ENCODE assay signal across 11 mouse cellular contexts in the genomic region with DNA sequence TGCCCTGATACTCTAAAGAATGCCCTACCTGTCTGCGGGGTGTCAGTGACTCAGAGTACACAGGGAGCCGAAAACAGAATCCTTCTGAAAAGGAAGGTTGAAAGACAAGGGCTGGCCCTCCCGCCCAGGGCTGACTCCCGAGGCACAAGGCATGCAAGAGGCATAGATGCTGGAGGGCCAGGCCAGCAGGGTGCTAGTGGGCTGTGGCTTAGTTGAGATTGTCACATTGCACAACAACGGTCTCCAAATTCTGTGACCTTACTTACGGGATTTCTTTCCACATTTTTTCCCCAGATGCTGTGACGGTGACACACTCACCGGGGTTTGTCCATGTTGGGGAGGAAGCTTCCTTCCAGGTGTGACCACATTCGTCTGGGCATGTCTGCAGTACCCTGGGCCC. TPM values are rescaled to one million over a fixed set of nuclear protein-coding genes. Genes with fewer than 3 reads are reported as not detected.
A peak's percentile ranks its signal among the peaks of the same experiment; 100 is the strongest.
DNase-seq lines count a peak whose midpoint lies in the region; ATAC-seq lines count a peak whose summit lies in the region.
"Had no signal": no experiment of that assay in that cellular context is flagged by ENCODE, and none has a peak within 500 bp of the region (broad histone marks: within the 10 kb centered on the region; RNA-seq: fewer than 3 reads in every experiment).

No protein-coding gene starts in this region.

- no peaks in the 10 kb centered on the region for H3K27me3 ChIP-seq in heart, embryonic 12.5 days (replicated peaks)
- H3K27me3 ChIP-seq in liver, embryonic 13.5 days: no peaks in the 10 kb centered on the region
- no peaks in the 10 kb centered on the region for H3K27me3 ChIP-seq in embryonic facial prominence, embryonic 13.5 days
- no peaks in the 10 kb centered on the region for H3K27me3 ChIP-seq in limb, embryonic 15.5 days

- H3K36me3 ChIP-seq in heart, embryonic 12.5 days: peaks cover 18% of the 10 kb centered on the region; the same call in 1 of the 2 replicates
- H3K36me3 ChIP-seq in liver, embryonic 13.5 days: peaks cover 23% of the 10 kb centered on the region
- H3K36me3 ChIP-seq in embryonic facial prominence, embryonic 13.5 days: peaks cover 15% of the 10 kb centered on the region
- peaks cover 15% of the 10 kb centered on the region; the same call in 1 of the 2 replicates for H3K36me3 ChIP-seq in limb, embryonic 15.5 days

- intact Hi-C loops in left cerebral cortex, postnatal 14 days (cut with DNase I): loop anchor here (5.0 kb wide), 1 partner anchor 35 kb away; a partner anchor contains a TSS

- H3K4me2 ChIP-seq in heart, embryonic 12.5 days: no peak overlapping the region
- H3K4me2 ChIP-seq in liver, embryonic 13.5 days: no peak overlapping the region
- 0 out of 2 replicates have a peak overlapping the region, but pooled peaks have one; percentile 5 for H3K4me2 ChIP-seq in embryonic facial prominence, embryonic 13.5 days
- H3K4me2 ChIP-seq in limb, embryonic 15.5 days: no peak overlapping the region

- peak overlapping the region; percentile 77 for H3K27ac ChIP-seq in heart, embryonic 12.5 days (ENCODE audit: poor library complexity, severe bottlenecking)
- peak overlapping the region; percentile 99 for H3K27ac ChIP-seq in liver, embryonic 13.5 days
- H3K27ac ChIP-seq in embryonic facial prominence, embryonic 13.5 days: peak overlapping the region; percentile 77
- peak overlapping the region; percentile 43 for H3K27ac ChIP-seq in limb, embryonic 15.5 days

- ATAC-seq in heart, embryonic 12.5 days (ENCODE audit: insufficient number of reproducible peaks, low FRiP score): no peak
- ATAC-seq in liver, embryonic 13.5 days (ENCODE audit: low read depth): no peak
- ATAC-seq in embryonic facial prominence, embryonic 13.5 days (ENCODE audit: insufficient number of reproducible peaks, insufficient read depth, low FRiP score, low TSS enrichment, low read depth): no peak
- no peak for ATAC-seq in limb, embryonic 15.5 days (ENCODE audit: insufficient number of reproducible peaks, low FRiP score, low TSS enrichment, low read depth)
- no peak for ATAC-seq in CD4-positive, CD25-positive, alpha-beta regulatory T cell, adult 4 months
- ATAC-seq: forebrain, embryonic 14.5 days; intestine, embryonic 16.5 days had no signal

- DNase-seq in heart, adult 8-10 months (ENCODE audit: low spot score): no peak
- no peak for DNase-seq in liver, embryonic 13.5 days
- DNase-seq in liver: no peak
- DNase-seq in left cerebral cortex, postnatal 14 days (ENCODE audit: low spot score in 2 of 2): no peak
- DNase-seq: right cerebral cortex, postnatal 4 days had no signal

- 68% methylated on average over 9 of the region's 9 CpGs for WGBS in heart, embryonic 12.5 days
- WGBS in liver, embryonic 13.5 days (ENCODE audit: insufficient replicate concordance): 79% methylated on average over 9 of the region's 9 CpGs
- 58% methylated on average over 9 of the region's 9 CpGs for WGBS in embryonic facial prominence, embryonic 13.5 days
- WGBS in limb, embryonic 15.5 days: 66% methylated on average over 9 of the region's 9 CpGs

- H3K4me3 ChIP-seq in heart, embryonic 12.5 days: no peak overlapping the region
- no peak overlapping the region for H3K4me3 ChIP-seq in liver, embryonic 13.5 days (replicated peaks)
- H3K4me3 ChIP-seq in embryonic facial prominence, embryonic 13.5 days: no peak overlapping the region
- no peak overlapping the region for H3K4me3 ChIP-seq in limb, embryonic 15.5 days

- no peaks in the 10 kb centered on the region for H3K9me3 ChIP-seq in heart, embryonic 12.5 days (replicated peaks)
- no peaks in the 10 kb centered on the region for H3K9me3 ChIP-seq in liver, embryonic 13.5 days (replicated peaks)
- H3K9me3 ChIP-seq in embryonic facial prominence, embryonic 13.5 days: no peaks in the 10 kb centered on the region
- H3K9me3 ChIP-seq in limb, embryonic 15.5 days: no peaks in the 10 kb centered on the region

- H3K9ac ChIP-seq in heart, embryonic 12.5 days: 0 out of 2 replicates have a peak overlapping the region, but pooled peaks have one; percentile 25
- H3K9ac ChIP-seq in liver, embryonic 13.5 days: 0 out of 2 replicates have a peak overlapping the region, but pooled peaks have one; percentile 2
- H3K9ac ChIP-seq in embryonic facial prominence, embryonic 13.5 days: no peak overlapping the region
- H3K9ac ChIP-seq in limb, embryonic 15.5 days: no peak overlapping the region

- peaks cover 70% of the 10 kb centered on the region for H3K4me1 ChIP-seq in heart, embryonic 12.5 days (replicated peaks)
- H3K4me1 ChIP-seq in liver, embryonic 13.5 days (replicated peaks): peaks cover 76% of the 10 kb centered on the region
- peaks cover 62% of the 10 kb centered on the region for H3K4me1 ChIP-seq in embryonic facial prominence, embryonic 13.5 days
- H3K4me1 ChIP-seq in limb, embryonic 15.5 days: peaks cover 56% of the 10 kb centered on the region

RNA-seq across cellular contexts. Expression of a gene that starts 11.7 kb away (rescaled TPM):
- 52.4 and 52.5 TPM in 2 replicates for polyA plus RNA-seq in heart, embryonic 12.5 days (2016; fragmentation: Nextera tagmentation; extraction: Ambion mirVana)
- total RNA-seq in heart, adult 8-10 months (2022): 100 to 1,000 TPM in 2 of 4 experiments, 10 to 100 TPM in 2; 96.2 to 103 (median 100) TPM
- 8.2 and 10.9 TPM in 2 replicates for polyA plus RNA-seq in liver, embryonic 13.5 days (2015; fragmentation: Nextera tagmentation; extraction: Ambion mirVana)
- 24.8 and 24.9 TPM in 2 replicates for polyA plus RNA-seq in embryonic facial prominence, embryonic 13.5 days (2015; fragmentation: Nextera tagmentation; extraction: Ambion mirVana)
- 23.6 and 28.1 TPM in 2 replicates for polyA plus RNA-seq in limb, embryonic 15.5 days (2015; fragmentation: Nextera tagmentation; extraction: Ambion mirVana)
- total RNA-seq in left cerebral cortex, postnatal 14 days (2021): 10 to 100 TPM; 48.1 to 51.4 TPM
- polyA plus RNA-seq in CD4-positive, CD25-positive, alpha-beta regulatory T cell, adult 4 months (2017; shearing (Covaris generic)): 10 to 100 TPM in 1 of 2 experiments, 1 to 10 TPM in 1; 8.5 to 17.5 TPM

RNA-seq across cellular contexts. Expression of a gene that starts 36.5 kb away (rescaled TPM):
- polyA plus RNA-seq in heart, embryonic 12.5 days (2016; fragmentation: Nextera tagmentation; extraction: Ambion mirVana): 23.5 and 25.3 TPM in 2 replicates
- total RNA-seq in heart, adult 8-10 months (2022): 10 to 100 TPM; 40.3 to 48.2 (median 44.7) TPM
- polyA plus RNA-seq in liver, embryonic 13.5 days (2015; fragmentation: Nextera tagmentation; extraction: Ambion mirVana): 5.7 and 6.0 TPM in 2 replicates
- 16.1 and 17.3 TPM in 2 replicates for polyA plus RNA-seq in embryonic facial prominence, embryonic 13.5 days (2015; fragmentation: Nextera tagmentation; extraction: Ambion mirVana)
- polyA plus RNA-seq in limb, embryonic 15.5 days (2015; fragmentation: Nextera tagmentation; extraction: Ambion mirVana): 16.5 and 17.9 TPM in 2 replicates
- 10 to 100 TPM; 18.7 to 21.3 TPM for total RNA-seq in left cerebral cortex, postnatal 14 days (2021)
- under 1 TPM; 0.69 to 0.85 TPM for polyA plus RNA-seq in CD4-positive, CD25-positive, alpha-beta regulatory T cell, adult 4 months (2017; shearing (Covaris generic))

RNA-seq across cellular contexts. Expression of a gene that starts 37.6 kb away (rescaled TPM):
- polyA plus RNA-seq in heart, embryonic 12.5 days (2016; fragmentation: Nextera tagmentation; extraction: Ambion mirVana): 23.0 and 29.2 TPM in 2 replicates
- total RNA-seq in heart, adult 8-10 months (2022): 1 to 10 TPM; 6.9 to 8.8 (median 7.5) TPM
- polyA plus RNA-seq in liver, embryonic 13.5 days (2015; fragmentation: Nextera tagmentation; extraction: Ambion mirVana): 19.3 and 20.1 TPM in 2 replicates
- 31.3 and 34.6 TPM in 2 replicates for polyA plus RNA-seq in embryonic facial prominence, embryonic 13.5 days (2015; fragmentation: Nextera tagmentation; extraction: Ambion mirVana)
- polyA plus RNA-seq in limb, embryonic 15.5 days (2015; fragmentation: Nextera tagmentation; extraction: Ambion mirVana): 29.5 and 31.3 TPM in 2 replicates
- 10 to 100 TPM; 12.7 to 15.3 TPM for total RNA-seq in left cerebral cortex, postnatal 14 days (2021)
- 10 to 100 TPM; 11.0 to 16.2 TPM for polyA plus RNA-seq in CD4-positive, CD25-positive, alpha-beta regulatory T cell, adult 4 months (2017; shearing (Covaris generic))

RNA-seq across cellular contexts. Expression of a gene that starts 46.9 kb away (rescaled TPM):
- polyA plus RNA-seq in heart, embryonic 12.5 days (2016; fragmentation: Nextera tagmentation; extraction: Ambion mirVana): 22.5 and 25.8 TPM in 2 replicates
- total RNA-seq in heart, adult 8-10 months (2022): 10 to 100 TPM; 15.7 to 31.8 (median 20.3) TPM
- polyA plus RNA-seq in liver, embryonic 13.5 days (2015; fragmentation: Nextera tagmentation; extraction: Ambion mirVana): 9.8 and 10.2 TPM in 2 replicates
- 8.1 and 9.5 TPM in 2 replicates for polyA plus RNA-seq in embryonic facial prominence, embryonic 13.5 days (2015; fragmentation: Nextera tagmentation; extraction: Ambion mirVana)
- polyA plus RNA-seq in limb, embryonic 15.5 days (2015; fragmentation: Nextera tagmentation; extraction: Ambion mirVana): 22.4 and 23.1 TPM in 2 replicates
- 1 to 10 TPM; 2.8 to 3.4 TPM for total RNA-seq in left cerebral cortex, postnatal 14 days (2021)
- polyA plus RNA-seq in CD4-positive, CD25-positive, alpha-beta regulatory T cell, adult 4 months (2017; shearing (Covaris generic)): 10 to 100 TPM in 1 of 2 experiments, 1 to 10 TPM in 1; 7.9 to 11.1 TPM

Comparison
In these comparisons a context has a peak if more than half of its experiments do, and no peak if none do; other contexts are left out.
1. H3K27ac ChIP-seq: peak in every context shown above with its lines; median percentile 99 in liver, embryonic 13.5 days; 77 in heart, embryonic 12.5 days; 77 in embryonic facial prominence, embryonic 13.5 days; 43 in limb, embryonic 15.5 days.
2. H3K9ac ChIP-seq: peak in heart, embryonic 12.5 days (single experiment) and liver, embryonic 13.5 days (single experiment); none in embryonic facial prominence, embryonic 13.5 days (single experiment) and limb, embryonic 15.5 days (single experiment).